Mouse (Mus musculus): ENCODE results near the gene Mtch1.
"Not testable (repeated sequence)": the region's sequence is repeated elsewhere in the genome, so short reads cannot be mapped to it uniquely, and the experiment has no call there.

Gene Mtch1

GRCm38 (mm10) chr17:29361982-29362691 is 14.4 kb upstream of the Mtch1 start:
- DNase-seq, result peak in 1 of 2 experiments; percentile 35

GRCm38 (mm10) chr17:29360761-29361221 is 13.1 kb upstream of the Mtch1 start, which contains the start of gene Fgd2:
Gene Fgd2 (plus strand): TSS chr17:29360914.
- peak; percentile 61 to 68 for DNase-seq

GRCm38 (mm10) chr17:29358928-29359327 is 11.2 kb upstream of the Mtch1 start:
- no peak for DNase-seq

GRCm38 (mm10) chr17:29356882-29357281 is 9.1 kb upstream of the Mtch1 start:
- no peak for DNase-seq

GRCm38 (mm10) chr17:29356479-29356856 is 8.7 kb upstream of the Mtch1 start:
- DNase-seq, result peak; percentile 88 to 94

GRCm38 (mm10) chr17:29355841-29356478 is 8.2 kb upstream of the Mtch1 start:
- peak; percentile 86 to 93 for DNase-seq

- peak; percentile 25 to 69 for DNase-seq
These were observed 7.7 kb upstream of the Mtch1 start for GRCm38 (mm10) chr17:29355461-29355840.

GRCm38 (mm10) chr17:29351056-29351455 is 3.3 kb upstream of the Mtch1 start:
- not testable (repeated sequence) for DNase-seq

GRCm38 (mm10) chr17:29348996-29349395 is 1.3 kb upstream of the Mtch1 start:
- DNase-seq, result no peak

GRCm38 (mm10) chr17:29347126-29347644 is 549 bp downstream of the Mtch1 start:
- DNase-seq, result peak in 1 of 2 experiments; percentile 27

- peak; percentile 62 to 63 for DNase-seq
These were observed 1.1 kb downstream of the Mtch1 start for GRCm38 (mm10) chr17:29346496-29347125.

GRCm38 (mm10) chr17:29345272-29345671 is 2.5 kb downstream of the Mtch1 start:
- no peak for DNase-seq

GRCm38 (mm10) chr17:29343241-29343640 is 4.5 kb downstream of the Mtch1 start:
- no peak for DNase-seq

- peak; percentile 66 to 89 for DNase-seq
These were observed 5.5 kb downstream of the Mtch1 start for GRCm38 (mm10) chr17:29342010-29342910.

- DNase-seq, result peak; percentile 70 to 78
These were observed 6.1 kb downstream of the Mtch1 start for GRCm38 (mm10) chr17:29341591-29342003.

GRCm38 (mm10) chr17:29340406-29341261 is 7.1 kb downstream of the Mtch1 start:
- DNase-seq, result peak; percentile 36 to 78

- peak in 1 of 2 experiments; percentile 59 for DNase-seq
These were observed 8.5 kb downstream of the Mtch1 start for GRCm38 (mm10) chr17:29339170-29339768.

GRCm38 (mm10) chr17:29337979-29338823 is 9.5 kb downstream of the Mtch1 start:
- DNase-seq, result no peak

GRCm38 (mm10) chr17:29336266-29336990 is 11.3 kb downstream of the Mtch1 start:
- DNase-seq, result peak in 1 of 2 experiments; percentile 58

Data from lung, postnatal 4 days (tissue).